ENCODE assay signal across 8 mouse cellular contexts in genomic region chr19:6839615-6840474, GRCm38 (mm10). TPM values are rescaled to one million over a fixed set of nuclear protein-coding genes. Genes with fewer than 3 reads are reported as not detected.
DNase-seq lines count a peak whose midpoint lies in the region; ATAC-seq and TF ChIP-seq lines count a peak whose summit lies in the region.

No protein-coding gene starts in this region.

- in situ Hi-C loops in CH12.LX (cut with MboI; ENCODE audit: low pct_ligation_motif_present, low pct_unique_long_range_greater_than_20kb, low sequenced_read_pairs) = no loop called here

- H3K4me1 ChIP-seq in CH12.LX (ENCODE audit: control insufficient read depth in 1 of 2, insufficient read depth in 2 of 2) = peaks cover 9 to 37% of the 10 kb centered on the region in 2 experiments
- H3K4me1 ChIP-seq in heart, embryonic 14.5 days (ENCODE audit: control insufficient read depth in 2 of 2, insufficient read depth in 2 of 2, low read length in 2 of 2) = peaks cover 6% of the 10 kb centered on the region in 2 experiments; a peak in 2 of 4 replicates
- H3K4me1 ChIP-seq in megakaryocyte, embryonic 14.5 days = peaks cover 31% of the 10 kb centered on the region
- peaks cover 10% of the 10 kb centered on the region for H3K4me1 ChIP-seq in small intestine, adult 2 months (ENCODE audit: control insufficient read depth, insufficient read depth, insufficient read length, low read length)

- peaks cover 28 to 66% of the 10 kb centered on the region in 2 experiments for H3K36me3 ChIP-seq in CH12.LX (replicated peaks in 1 of 2; ENCODE audit: control insufficient read depth in 1 of 2, insufficient read depth in 1 of 2, low read length in 1 of 2)
- peaks cover 31% of the 10 kb centered on the region for H3K36me3 ChIP-seq in heart, embryonic 14.5 days (ENCODE audit: control insufficient read depth, insufficient read depth, low read length)
- H3K36me3 ChIP-seq in megakaryocyte, embryonic 14.5 days (replicated peaks; ENCODE audit: low read length) = peaks cover 59% of the 10 kb centered on the region
- H3K36me3 ChIP-seq in small intestine, adult 2 months (ENCODE audit: control insufficient read depth, insufficient read depth, low read length) = peaks cover 29% of the 10 kb centered on the region

- no peak for TF ChIP-seq CTCF in CH12.LX (conservative IDR thresholded peaks at IDR 0.05 in 1 of 2, IDR thresholded peaks at IDR 0.05 in 1 of 2; ENCODE audit: low read depth in 2 of 2, low read length in 2 of 2)
- TF ChIP-seq CTCF in small intestine, adult 2 months (IDR thresholded peaks at IDR 0.05; ENCODE audit: extremely low read depth, insufficient read length, insufficient replicate concordance, low read depth, low read length) = no peak

- 3% methylated on average over 46 of the region's 46 CpGs for WGBS in heart, embryonic 14.5 days
- WGBS in small intestine, adult 2 months = 13% methylated on average over 46 of the region's 46 CpGs

- peak overlapping the region; percentile 65 to 79 (median 77) for H3K4me3 ChIP-seq in CH12.LX (replicated peaks in 1 of 3; ENCODE audit: low read depth in 2 of 3, low read length in 2 of 3, poor library complexity in 1 of 3)
- H3K4me3 ChIP-seq in heart, embryonic 14.5 days (ENCODE audit: control insufficient read depth in 1 of 2, insufficient read depth in 1 of 2, low read depth in 1 of 2, low read length in 2 of 2) = peak overlapping the region; percentile 68 to 79
- peak overlapping the region; percentile 100 for H3K4me3 ChIP-seq in megakaryocyte, embryonic 14.5 days (replicated peaks)
- peak overlapping the region; percentile 69 for H3K4me3 ChIP-seq in small intestine, adult 2 months (ENCODE audit: low read depth, low read length)

- TF ChIP-seq POLR2A in CH12.LX (IDR thresholded peaks at IDR 0.05; ENCODE audit: low read depth, low read length) = no peak
- TF ChIP-seq POLR2A in small intestine, adult 2 months (IDR thresholded peaks at IDR 0.05; ENCODE audit: low read depth, low read length) = no peak

- TF ChIP-seq RAD21 in CH12.LX (IDR thresholded peaks at IDR 0.05; ENCODE audit: low read depth, low read length) = no peak

- no peak for TF ChIP-seq EP300 in CH12.LX (IDR thresholded peaks at IDR 0.05; ENCODE audit: low read length)

- no peaks in the 10 kb centered on the region for H3K79me2 ChIP-seq in CH12.LX (replicated peaks; ENCODE audit: control insufficient read depth, extremely low read depth, insufficient read depth, poor library complexity, severe bottlenecking)

- ATAC-seq in heart, embryonic 14.5 days (ENCODE audit: insufficient number of reproducible peaks, insufficient read depth, low FRiP score, low read depth) = peak; percentile 37; the same call in 1 of the 2 replicates

- H3K27me3 ChIP-seq in CH12.LX (replicated peaks) = no peaks in the 10 kb centered on the region
- peaks cover 17% of the 10 kb centered on the region for H3K27me3 ChIP-seq in heart, embryonic 14.5 days (ENCODE audit: control insufficient read depth, insufficient read depth, low read length)
- no peaks in the 10 kb centered on the region for H3K27me3 ChIP-seq in megakaryocyte, embryonic 14.5 days (replicated peaks)
- no peaks in the 10 kb centered on the region for H3K27me3 ChIP-seq in small intestine, adult 2 months (ENCODE audit: control insufficient read depth, insufficient read depth, low read length)

- DNase-seq in 416B (ENCODE audit: low read depth) (peak; percentile 51), CH12.LX (ENCODE audit: extremely low read depth) (no peak)
- DNase-seq in cerebellum, postnatal 14 days = peak; percentile 53 to 60
- peak; percentile 47 to 65 for DNase-seq in left cerebral cortex, adult 9 months (ENCODE audit: low spot score in 2 of 2)
- DNase-seq in gastrocnemius, postnatal 14 days = no peak

- dilution Hi-C loops in CH12.LX (cut with MboI; ENCODE audit: extremely low pct_ligation_motif_present, extremely low pct_unique_long_range_greater_than_20kb, low sequenced_read_pairs) = no loop called here

- peak overlapping the region; percentile 53 for H3K4me2 ChIP-seq in CH12.LX (ENCODE audit: insufficient read depth, low read depth, poor library complexity, severe bottlenecking)
- H3K4me2 ChIP-seq in heart, embryonic 14.5 days (ENCODE audit: low read length) = peak overlapping the region; percentile 99

- intact Hi-C loops in gastrocnemius, postnatal 14 days (cut with DNase I; ENCODE audit: low total_unique reads) = no loop called here

- peak overlapping the region; percentile 67 for H3K9ac ChIP-seq in CH12.LX (ENCODE audit: insufficient read depth, low read depth)
- peak overlapping the region; percentile 83 for H3K9ac ChIP-seq in heart, embryonic 14.5 days (ENCODE audit: low read length)

- H3K9me3 ChIP-seq in CH12.LX (replicated peaks; ENCODE audit: low read length) = no peaks in the 10 kb centered on the region
- H3K9me3 ChIP-seq in heart, embryonic 14.5 days (ENCODE audit: control insufficient read depth, low read length) = no peaks in the 10 kb centered on the region
- H3K9me3 ChIP-seq in megakaryocyte, embryonic 14.5 days = no peaks in the 10 kb centered on the region

- no peak overlapping the region for H3K27ac ChIP-seq in CH12.LX (ENCODE audit: insufficient read depth, low read depth)
- H3K27ac ChIP-seq in heart, embryonic 14.5 days (replicated peaks in 1 of 2; ENCODE audit: control insufficient read depth in 1 of 2, insufficient read depth in 1 of 2, low read depth in 2 of 2, low read length in 2 of 2) = 0 out of 4 replicates have a peak overlapping the region, but pooled peaks of 1 of the 2 experiments have one; percentile 48
- H3K27ac ChIP-seq in small intestine, adult 2 months (ENCODE audit: insufficient read depth, low read depth, low read length) = no peak overlapping the region

TF ChIP-seq in CH12.LX, 34 proteins besides CTCF, POLR2A, EP300 and RAD21:
- TF ChIP-seq RCOR1 (conservative IDR thresholded peaks at IDR 0.05; ENCODE audit: low read depth, low read length) (no peak), ZKSCAN1 (IDR thresholded peaks at IDR 0.05; ENCODE audit: borderline replicate concordance, low read depth, low read length) (no peak), BHLHE40 (IDR thresholded peaks at IDR 0.05; ENCODE audit: low read depth, low read length) (0 out of 2 replicates have a peak, but pooled peaks have one; percentile 5), ZMIZ1 (IDR thresholded peaks at IDR 0.05; ENCODE audit: low read depth, low read length) (no peak)

RNA-seq across cellular contexts. Expression of gene Rps6ka4, which starts 0.6 kb away (rescaled TPM):
- 7.8 and 9.8 TPM in 2 replicates for total RNA-seq in CH12.LX (2012; rRNA removed)
- 6.5 and 6.6 TPM in 2 replicates for total RNA-seq in CH12.LX (2014; rRNA removed)
- polyA plus RNA-seq in CH12.LX (2012; ENCODE audit: insufficient read length, low read depth) = 14.0 and 18.3 TPM in 2 replicates
- 11.1 and 13.9 TPM in 2 replicates for polyA plus RNA-seq in heart, embryonic 14.5 days (2014; fragmentation: Nextera tagmentation; extraction: Ambion mirVana)
- polyA plus RNA-seq in megakaryocyte, embryonic 14.5 days (2012; ENCODE audit: insufficient read depth, low replicate concordance) = 32.8 and 44.2 TPM in 2 replicates
- 32.5 and 55.4 TPM in 2 replicates for polyA plus RNA-seq in small intestine, adult 2 months (2012; rRNA removed)
- total RNA-seq in gastrocnemius, postnatal 14 days (2021) = 1 to 10 TPM; 7.7 to 8.5 TPM

RNA-seq across cellular contexts. Expression of gene Ccdc88b, which starts 18.2 kb away (rescaled TPM):
- total RNA-seq in CH12.LX (2012; rRNA removed) = 57.0 and 76.4 TPM in 2 replicates
- total RNA-seq in CH12.LX (2014; rRNA removed) = 19.3 and 20.5 TPM in 2 replicates
- 53.0 and 56.4 TPM in 2 replicates for polyA plus RNA-seq in CH12.LX (2012; ENCODE audit: insufficient read length, low read depth)
- 0.22 and 0.65 TPM in 2 replicates for polyA plus RNA-seq in heart, embryonic 14.5 days (2014; fragmentation: Nextera tagmentation; extraction: Ambion mirVana)
- 22.9 and 55.2 TPM in 2 replicates for polyA plus RNA-seq in megakaryocyte, embryonic 14.5 days (2012; ENCODE audit: insufficient read depth, low replicate concordance)
- polyA plus RNA-seq in small intestine, adult 2 months (2012; rRNA removed) = 17.9 and 34.6 TPM in 2 replicates
- under 1 TPM; 0.40 to 0.84 TPM for total RNA-seq in gastrocnemius, postnatal 14 days (2021)

Comparison
In these comparisons a context has a peak if more than half of its experiments do, and no peak if none do; other contexts are left out.
1. DNase-seq: peak in 416B (single experiment), cerebellum, postnatal 14 days (2 of 2) and left cerebral cortex, adult 9 months (2 of 2); none in CH12.LX (single experiment) and gastrocnemius, postnatal 14 days (single experiment).
2. RNA of gene Ccdc88b, which starts 18.2 kb away (polyA plus RNA-seq): 22.9 to 55.2 TPM in megakaryocyte, embryonic 14.5 days, 53.0 to 56.4 TPM in CH12.LX and 17.9 to 34.6 TPM in small intestine, adult 2 months; 0.22 to 0.65 TPM in heart, embryonic 14.5 days; every median in the first group is over 10 times any median in the second.
3. Peak in every context shown above with its lines, with median percentiles within 50 percentile points of each other: H3K4me3 ChIP-seq.